Mouse (Mus musculus) right cerebral cortex, adult 18-20 months (tissue): ENCODE results near the gene Ghsr.
"Not testable (repeated sequence)": the region's sequence is repeated elsewhere in the genome, so short reads cannot be mapped to it uniquely, and the experiment has no call there.

Experiments
- DNase-seq: peaks from one replicate; pipeline ENCODE4 v3.0.0; 2022; ENCODE audit warnings: mixed read lengths

Gene Ghsr

DNA sequence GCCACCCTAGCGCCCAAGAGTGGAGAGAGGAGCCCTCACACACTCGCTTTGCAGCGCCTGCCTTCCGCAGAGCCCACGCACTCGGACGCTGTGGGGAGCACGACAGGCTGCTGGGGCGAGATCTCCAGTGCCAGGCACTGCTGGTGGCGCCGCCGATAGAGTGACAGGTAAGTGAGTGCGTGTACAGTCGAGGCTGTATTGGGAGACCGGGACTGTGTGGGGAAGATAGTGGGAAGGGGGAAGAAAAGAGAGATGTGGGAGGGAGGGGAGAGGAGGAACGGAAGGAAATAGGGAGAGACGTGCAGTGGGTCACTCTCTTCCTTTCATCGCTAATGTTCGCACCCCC is at the start of gene Ghsr:
Gene Ghsr, plus strand, starts transcription at position 76 of the 346 bp plus-strand sequence.
- DNase-seq, result no peak

DNA sequence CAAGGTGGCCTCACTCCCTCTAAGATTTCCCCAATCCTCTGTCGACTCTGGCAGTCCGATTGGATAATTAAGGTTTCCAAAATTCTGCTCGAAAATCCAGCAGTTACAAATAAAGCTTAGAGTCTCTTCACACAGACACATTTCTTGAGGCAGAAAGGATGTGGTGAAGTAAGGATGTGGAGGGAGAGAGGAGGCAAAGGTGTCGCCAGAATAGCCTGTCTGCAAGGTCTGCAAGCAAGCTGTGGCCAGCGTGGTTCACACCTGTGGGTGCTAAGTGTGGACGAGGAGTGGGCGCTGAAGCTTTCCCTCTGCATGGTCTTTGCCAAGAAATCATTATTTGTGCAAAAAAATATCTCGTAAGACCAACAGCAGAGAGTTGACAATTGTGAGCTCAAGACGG is 48.6 kb upstream of the Ghsr start:
- no peak for DNase-seq

DNA sequence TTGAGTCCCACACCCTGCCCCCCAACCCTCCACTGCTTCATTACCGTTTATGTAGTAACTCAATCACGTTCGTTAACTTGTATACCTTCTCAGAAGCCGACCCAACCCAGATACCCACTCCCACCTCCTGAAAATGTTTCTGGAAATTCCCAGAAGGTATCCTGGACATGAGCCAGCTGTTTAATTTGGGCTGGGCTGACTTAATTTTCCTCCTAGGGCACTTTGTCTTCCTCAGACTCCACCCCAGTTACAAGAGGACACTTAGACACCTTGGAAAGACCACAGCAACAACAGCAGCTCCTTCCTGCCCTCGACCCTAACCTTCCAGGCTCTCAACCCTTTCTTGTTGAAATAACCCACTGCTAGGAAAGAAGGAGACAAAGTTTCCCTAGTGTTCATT is 47.6 kb upstream of the Ghsr start:
- no peak for DNase-seq

DNA sequence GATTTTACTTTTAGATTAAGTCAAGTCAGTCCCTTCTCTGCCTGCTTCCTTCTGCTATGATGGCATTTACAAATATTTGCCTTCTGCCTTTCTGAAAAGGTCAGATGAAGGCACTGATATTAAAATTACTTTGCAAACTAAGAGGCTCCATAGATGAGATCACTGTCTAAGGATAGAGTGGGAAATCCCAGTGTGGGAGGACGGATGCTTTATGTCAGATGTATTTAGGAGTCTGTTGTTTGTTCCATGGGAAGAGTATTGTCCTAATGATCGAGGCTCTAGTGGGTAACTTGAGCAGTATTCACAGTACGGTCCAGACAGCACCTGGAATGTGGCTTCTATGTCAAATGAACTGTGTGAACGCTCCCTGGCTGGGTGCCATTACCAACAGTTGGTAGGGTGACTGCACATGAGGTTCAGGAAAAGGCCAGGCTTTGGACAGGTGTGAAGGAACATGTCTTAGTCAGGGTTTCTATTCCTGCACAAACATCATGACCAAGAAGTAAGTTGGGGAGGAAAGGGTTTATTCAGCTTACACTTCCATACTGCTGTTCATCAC is 44.4 kb upstream of the Ghsr start:
- DNase-seq, result no peak

DNA sequence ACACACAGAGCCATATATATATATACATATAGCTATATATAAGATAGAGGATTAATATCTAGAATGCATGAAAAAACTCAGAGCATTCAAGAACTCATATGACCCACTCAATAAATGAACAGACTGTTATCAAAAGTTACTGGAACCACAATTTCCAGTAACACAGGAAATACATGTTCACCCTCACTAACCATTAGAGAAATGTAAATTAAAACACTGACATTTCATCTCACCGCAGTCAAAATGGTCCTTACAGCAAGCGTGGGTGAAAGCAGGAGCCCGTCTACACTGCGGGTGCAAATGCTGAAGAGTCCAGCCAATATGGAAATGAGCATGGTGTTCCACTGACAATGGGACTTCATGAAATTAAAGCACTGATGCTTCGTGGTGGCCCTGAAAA is 40.4 kb upstream of the Ghsr start:
- no peak for DNase-seq

DNA sequence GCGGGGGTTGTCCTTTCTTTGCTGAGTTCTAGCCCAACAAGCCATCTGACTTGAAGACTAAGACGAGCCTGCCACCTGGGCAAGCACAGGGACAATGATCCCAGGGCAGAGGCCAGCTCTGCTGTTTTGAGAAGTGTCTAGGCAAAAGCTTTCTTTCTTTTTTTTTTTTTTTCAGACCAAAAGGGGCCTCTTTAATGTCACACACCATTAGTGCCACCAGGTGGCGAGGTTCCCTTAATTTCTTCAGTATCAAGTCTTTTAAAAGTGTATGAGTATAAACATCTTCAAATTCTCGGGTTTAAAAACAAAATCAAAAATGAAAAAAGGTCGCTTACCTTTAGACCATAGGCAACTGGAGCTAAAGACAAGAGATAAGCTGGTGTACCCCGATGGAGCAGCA is 32.7 kb upstream of the Ghsr start:
- DNase-seq, result no peak

DNA sequence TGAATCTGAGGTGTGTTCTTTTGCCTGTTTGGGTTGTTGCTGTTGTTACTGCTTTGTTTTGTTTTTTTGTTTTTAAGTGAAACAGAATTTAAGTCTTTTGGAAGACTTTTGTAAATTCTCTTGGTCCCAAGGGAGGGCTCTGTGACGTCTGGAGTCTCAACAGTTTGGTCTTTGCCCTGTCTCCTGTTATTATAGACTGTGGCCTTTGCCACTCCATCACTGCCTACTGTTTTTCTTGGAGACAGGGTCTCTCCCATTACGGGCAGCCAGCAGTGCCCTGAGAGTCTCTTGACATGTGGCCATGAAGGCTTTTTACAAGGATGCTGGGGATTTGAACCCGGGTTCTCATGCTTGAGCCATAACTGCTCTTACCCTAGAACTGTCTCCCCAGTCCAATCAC is 32.3 kb upstream of the Ghsr start:
- no peak for DNase-seq

DNA sequence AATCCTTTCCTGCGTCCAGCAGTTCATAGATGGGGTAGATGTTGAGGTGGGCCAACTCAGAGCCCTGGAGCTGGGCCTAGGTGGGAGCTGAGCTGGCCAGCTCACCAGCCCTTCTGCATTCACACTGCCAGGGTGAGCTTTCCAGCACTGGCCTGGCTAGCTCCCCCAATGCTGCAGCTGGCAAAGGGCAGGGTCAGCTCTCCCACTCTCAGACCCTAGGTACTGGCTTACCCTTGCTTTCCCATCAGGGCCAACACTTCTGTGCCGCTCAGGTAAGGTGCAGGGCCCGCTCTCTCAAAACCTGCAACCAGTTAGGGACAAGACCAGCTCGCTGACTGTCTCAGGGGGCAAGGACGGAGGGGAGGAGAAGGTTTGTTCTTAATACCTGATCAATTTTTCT is 30.4 kb upstream of the Ghsr start:
- no peak for DNase-seq

DNA sequence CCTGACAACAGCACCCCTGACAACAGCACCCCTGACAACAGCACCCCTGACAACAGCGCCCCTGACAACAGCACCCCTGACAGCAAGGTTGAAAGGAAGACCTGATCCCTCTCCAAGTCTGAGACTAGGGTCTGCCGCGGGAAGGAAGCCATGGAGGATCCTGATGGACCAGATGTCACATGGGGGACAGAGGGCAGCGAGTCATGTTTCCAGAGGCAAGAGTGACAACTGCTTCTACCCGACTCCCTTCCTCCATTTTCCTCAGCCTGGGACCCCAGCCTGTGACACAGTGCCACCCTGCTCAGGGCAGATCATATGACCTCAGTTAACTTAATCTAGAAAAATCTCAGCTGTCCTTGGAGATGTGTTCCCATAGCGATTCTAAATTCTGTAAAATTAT is 28.7 kb upstream of the Ghsr start:
- DNase-seq, result no peak

DNA sequence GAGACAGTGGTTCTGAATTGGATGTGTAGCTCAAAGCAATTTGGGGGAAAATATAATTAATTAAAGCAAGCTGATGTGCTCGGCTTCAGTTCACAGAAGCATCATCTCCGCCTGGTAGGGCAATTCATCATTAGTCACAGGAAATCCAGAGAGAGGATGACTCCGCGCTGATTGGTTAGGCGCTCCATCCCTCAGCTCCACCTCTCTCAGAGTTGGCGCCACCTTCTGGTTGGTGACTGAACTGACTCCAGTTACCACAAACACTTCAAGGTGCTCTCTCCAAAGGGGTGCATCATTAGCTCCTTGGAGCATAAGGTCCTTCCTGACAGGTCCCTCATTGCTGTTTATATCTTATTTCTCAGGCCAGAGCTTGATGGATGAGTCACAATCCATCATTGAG is 25.6 kb upstream of the Ghsr start:
- no peak for DNase-seq

DNA sequence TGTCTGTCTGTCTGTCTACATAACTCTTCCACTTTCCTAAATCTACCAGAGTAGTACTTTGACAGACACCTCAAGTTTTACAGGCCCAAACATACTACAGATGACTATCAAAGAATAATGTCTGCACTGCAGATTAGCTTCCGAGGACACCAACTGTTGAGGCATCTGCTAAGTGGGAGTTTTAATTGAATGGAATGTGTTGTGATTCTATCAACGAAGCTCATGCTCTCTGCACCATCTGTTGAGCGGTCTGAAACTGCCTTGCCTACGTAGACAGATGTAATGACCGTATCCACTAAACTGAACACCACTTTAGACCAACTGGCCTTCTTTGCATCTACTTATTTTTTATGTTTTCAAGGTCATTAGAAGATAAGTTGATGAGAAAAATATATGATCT is 22.7 kb upstream of the Ghsr start:
- DNase-seq, result peak; percentile 18

DNA sequence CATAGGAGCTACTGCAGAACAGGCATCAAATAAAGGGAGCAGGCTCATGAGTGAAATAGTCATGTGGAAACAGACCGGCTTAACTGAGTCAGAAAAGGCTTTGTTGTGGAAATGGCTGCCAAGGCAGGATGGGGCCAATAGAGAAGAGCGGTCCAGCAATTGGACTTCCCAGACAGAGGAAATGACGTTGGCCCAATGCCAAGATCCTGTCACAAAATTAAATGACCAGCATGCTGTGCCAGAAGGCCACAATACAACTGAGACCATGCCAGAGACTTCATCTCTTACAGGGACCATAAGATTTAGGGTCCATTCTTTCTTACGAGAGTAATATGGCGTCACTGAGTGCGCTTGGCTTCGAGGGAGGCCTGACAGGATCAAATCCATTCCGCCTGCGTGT is 20.0 kb upstream of the Ghsr start:
- no peak for DNase-seq

DNA sequence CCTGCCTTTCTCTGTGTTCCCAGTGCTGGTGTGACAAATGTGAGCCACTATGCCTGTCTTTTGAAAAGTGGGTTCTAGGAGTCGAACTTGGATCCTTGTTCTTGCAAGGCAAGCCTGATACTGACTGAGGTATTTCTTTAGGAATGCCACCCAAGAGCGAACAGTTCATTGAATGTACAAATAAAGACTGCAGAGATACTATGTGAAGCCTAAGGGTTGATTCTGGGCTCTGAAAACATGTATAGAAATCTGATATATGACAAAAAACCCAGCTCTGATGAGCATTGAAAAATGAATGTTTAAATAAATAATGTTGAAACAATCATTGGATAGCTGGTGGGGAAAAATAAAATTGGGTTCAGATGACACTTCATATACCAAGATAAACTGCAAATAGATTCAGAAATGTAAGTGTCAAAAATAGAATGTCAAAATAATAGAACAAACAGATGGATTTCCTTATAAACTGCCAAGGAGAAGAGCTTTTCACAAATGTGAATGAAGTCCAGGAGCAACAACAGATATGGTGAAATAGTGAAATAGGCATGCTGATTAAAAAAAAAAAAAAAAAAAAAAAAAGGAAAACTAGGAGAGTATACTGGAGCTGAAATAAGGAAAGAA is 11.9 kb upstream of the Ghsr start:
- DNase-seq, result no peak

DNA sequence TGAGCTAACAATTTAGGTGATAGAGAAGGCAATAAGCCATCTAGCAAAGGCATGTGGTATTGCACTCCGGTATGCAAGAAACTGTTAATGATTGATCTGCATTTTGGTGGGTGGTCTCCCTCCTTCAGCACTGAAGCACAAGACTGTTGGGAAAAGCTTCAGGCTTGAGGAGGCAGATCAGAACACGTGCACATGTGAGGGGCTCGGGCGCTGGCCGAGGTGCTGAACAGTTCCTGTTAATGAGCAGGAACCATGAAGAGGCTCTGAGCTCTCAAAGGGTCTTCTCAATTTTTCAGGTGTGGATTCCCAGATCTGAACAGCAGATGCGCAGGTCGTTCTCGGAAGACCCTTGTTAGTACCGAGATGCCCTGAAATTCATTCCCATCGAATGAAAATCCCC is 1.0 kb upstream of the Ghsr start:
- no peak for DNase-seq

DNA sequence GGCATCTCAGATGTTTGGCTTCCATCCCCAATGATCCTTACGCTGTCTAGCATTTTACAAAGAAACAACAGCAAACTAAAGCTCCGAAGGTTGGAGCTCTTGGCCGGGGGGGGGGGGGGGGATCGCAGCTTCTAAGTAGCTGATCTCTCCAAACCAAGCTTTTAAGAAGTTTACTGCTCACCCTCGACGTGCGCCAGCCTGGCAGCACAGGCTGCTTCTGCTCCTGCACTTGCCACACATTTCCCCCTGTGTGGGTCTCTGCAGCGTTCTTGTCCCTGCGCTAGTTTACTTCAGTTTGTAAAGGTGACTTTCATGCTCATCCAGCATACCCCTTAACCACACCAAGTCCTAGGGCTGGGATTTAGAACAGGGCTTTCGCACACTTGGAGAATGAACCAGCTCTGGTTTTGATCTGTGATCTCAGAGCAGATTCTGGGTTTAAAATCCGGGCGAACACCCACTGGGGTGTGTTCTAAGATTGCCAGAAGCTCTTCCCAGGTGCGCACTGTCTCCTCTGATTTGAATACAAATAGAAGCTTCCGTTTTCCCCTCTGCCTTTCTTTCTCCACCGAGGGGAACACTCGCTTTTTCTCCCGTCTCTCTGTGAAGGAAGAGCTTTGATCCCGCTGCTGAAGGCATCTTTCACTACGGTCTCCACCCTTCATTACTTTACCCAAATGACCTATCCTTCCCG is 422 bp upstream of the Ghsr start:
- no peak for DNase-seq

DNA sequence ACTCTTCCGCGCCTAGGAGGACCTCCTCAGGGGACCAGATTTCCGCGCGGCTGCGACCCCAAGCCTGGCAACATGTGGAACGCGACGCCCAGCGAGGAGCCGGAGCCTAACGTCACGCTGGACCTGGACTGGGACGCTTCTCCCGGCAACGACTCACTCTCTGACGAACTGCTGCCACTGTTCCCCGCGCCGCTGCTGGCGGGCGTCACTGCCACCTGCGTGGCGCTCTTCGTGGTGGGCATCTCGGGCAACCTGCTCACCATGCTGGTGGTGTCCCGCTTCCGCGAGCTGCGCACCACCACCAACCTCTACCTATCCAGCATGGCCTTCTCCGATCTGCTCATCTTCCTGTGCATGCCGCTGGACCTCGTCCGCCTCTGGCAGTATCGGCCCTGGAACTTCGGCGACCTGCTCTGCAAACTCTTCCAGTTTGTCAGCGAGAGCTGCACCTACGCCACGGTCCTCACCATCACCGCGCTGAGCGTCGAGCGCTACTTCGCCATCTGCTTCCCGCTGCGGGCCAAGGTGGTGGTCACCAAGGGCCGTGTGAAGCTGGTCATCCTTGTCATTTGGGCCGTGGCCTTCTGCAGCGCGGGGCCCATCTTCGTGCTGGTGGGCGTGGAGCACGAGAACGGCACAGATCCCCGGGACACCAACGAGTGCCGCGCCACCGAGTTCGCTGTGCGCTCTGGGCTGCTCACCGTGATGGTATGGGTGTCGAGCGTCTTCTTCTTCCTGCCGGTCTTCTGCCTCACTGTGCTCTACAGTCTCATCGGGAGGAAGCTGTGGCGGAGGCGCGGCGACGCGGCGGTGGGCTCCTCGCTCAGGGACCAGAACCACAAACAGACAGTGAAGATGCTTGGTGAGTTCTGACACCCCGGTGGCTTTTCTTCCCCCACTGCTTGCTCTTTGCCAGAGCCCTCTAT is 837 bp downstream of the Ghsr start:
- peak; percentile 4 for DNase-seq

DNA sequence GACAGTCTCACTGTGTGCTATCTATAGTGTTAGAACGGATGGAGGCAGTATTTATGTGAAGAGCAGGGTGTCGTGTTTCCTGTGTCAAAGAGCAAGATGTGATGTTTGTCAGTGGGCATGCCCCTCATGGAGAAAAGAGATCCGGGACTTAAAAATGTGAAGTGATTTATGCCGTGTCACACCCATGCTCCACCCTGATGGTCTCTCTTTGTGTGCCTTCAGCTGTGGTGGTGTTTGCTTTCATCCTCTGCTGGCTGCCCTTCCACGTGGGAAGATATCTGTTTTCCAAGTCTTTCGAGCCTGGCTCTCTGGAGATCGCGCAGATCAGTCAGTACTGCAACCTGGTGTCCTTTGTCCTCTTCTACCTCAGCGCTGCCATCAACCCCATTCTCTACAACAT is 3.2 kb downstream of the Ghsr start:
- DNase-seq, result no peak

DNA sequence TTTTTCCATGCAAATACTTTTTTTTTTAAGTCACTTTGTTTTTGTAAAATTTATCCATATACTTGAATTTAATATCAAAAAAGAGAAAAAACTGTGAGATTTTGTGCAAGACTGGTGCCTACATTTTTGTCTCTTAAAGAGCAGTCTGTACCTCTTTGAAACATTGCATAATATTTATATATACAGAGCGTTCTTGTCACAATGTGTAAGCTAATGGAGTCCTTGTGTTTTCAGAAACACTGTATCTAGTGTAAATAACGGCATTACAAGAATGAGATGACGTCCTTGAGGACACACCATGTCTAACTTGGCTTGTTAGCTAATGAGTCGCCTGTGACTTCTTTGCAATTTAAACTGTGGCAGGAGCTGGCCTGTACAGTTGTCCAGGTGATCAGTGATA is 6.8 kb downstream of the Ghsr start:
- no peak for DNase-seq

DNA sequence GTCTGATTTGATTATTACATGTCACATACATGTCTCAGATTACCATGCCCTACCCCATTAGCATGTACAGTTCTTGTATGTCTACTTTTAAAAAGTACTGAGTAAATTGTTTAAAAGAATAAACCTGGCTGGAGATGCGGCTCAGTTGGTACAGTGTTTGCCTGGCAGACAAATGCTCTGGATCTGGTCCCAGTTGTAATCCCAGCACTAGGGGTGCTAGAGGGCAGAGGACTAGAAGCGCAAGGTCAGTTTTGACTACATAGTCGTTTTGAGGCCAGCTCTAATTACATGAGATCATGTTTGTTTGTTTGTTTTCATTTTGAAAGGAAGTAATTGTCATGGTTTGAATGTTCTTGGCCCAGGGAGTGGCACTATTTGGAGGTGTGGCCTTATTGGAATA is 13.7 kb downstream of the Ghsr start:
- no peak for DNase-seq

DNA sequence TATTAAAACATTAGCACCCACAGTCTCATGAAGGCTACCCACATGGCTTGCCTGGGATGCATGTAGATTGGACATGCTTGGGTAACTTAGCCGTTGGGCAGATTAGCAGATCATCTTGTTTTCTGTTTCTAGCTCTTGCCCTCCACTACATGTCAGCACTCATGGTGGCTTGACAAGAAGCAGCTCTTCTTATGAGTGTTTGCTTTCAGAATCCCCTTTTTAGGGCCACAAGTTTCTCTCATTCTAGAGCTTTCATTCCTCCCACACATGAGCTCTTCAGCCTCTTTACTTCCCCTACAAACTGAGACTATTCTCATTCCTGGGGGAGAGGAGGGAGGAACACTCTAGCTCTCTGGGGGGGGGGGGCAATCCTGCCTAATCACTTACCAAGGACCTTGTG is 18.8 kb downstream of the Ghsr start:
- no peak for DNase-seq

DNA sequence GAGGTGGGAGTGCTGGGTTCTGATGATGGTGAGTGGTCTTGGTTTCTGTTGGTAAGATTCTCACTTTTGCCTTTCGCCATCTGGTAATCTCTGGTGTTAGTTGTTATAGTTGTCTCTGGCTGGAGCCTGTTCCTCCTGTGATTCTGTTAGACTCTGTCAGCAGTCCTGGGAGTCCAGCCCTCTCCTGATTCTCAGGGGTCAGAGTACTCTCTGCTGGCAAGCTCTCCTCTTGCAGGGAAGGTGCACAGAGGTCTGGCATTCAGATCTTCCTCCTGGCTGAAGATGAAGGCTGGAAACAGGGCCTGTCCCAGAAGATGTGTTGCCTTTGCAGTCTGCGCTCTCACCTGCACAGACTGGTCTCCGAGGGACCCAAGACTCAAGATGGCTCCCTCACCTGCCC is 29.8 kb downstream of the Ghsr start:
- not testable (repeated sequence) for DNase-seq

DNA sequence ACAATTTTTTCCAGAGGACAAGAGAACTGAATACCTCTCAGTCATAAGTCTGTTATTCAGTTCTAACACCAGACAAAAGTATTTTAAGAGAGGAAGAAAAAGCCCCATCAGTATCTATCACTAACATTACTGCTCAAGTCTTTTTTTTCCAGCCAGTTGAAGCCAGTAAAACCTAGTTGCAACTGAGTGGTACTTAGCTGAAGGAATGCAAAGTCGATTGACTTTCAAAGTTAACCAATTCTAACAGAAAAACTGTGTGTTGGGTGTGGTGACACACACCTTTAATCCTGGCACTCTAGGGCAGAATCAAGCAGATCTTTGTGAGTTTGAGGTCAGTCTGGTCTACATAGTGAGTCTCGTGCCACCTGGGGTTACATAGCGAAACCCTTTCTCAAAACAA is 35.3 kb downstream of the Ghsr start:
- DNase-seq, result no peak

DNA sequence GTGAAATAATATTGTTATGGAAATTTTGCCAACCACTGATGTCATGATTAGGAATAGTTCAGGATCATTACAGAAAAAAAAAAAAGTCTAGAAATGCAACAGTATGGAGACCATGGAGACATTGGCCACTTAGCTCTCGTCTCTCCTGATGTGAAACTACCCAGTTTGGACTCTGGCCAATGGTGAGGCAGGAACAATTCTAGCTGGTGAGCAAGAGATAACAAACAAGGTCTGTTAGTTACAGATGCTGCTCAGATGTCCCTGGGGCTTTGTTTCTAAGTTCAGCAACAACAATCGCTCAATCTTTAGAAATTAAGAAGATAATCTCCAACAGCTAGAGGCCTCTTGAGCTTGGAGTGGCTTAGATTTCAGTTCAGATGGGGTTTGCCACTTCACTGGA is 37.4 kb downstream of the Ghsr start:
- no peak for DNase-seq

DNA sequence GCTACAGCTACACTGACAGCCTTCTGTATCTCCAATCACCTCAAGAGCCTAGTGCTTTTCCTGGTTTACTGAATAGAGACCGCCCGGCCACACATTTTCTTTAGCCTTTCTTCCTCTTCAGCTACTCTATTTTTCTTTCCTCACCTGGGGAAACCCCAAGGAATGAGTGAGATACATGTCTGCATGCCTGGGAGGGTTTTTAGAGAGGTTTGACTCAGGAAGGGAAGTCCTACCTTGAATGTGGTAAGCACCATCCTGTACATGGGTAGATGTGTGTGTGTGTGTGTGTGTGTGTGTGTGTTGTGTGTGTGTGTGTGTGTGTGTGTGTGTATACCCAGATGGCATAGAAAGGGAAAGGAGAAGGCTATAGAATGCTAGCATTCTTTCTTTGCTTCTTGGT is 40.1 kb downstream of the Ghsr start:
- DNase-seq, result no peak
